Mouse (Mus musculus) heart, embryonic 15.5 days (tissue): ENCODE measurements at regions not wholly inside any gene's neighbourhood (a gene's known extent, or its start where the extent isn't known, plus 50 kb on each side); places are given as distances from the start of the nearest gene placed in this dataset.

Experiments used
- ATAC-seq: fragments of 200-750 bp; cut with Nextera tagmentation; replicated peaks from 2 replicates; pipeline ENCODE4 v1.8.0; 2017; ENCODE audit warnings: low read depth, moderate TSS enrichment; ENCODE audit not compliant: insufficient number of reproducible peaks, insufficient read depth, low FRiP score
- H3K27ac ChIP-seq: fragments of 300-500 bp; sonication (generic); 2 replicates; pipeline ENCODE4 v1.5.1; 2015; ENCODE audit warnings: mild to moderate bottlenecking, inconsistent platforms
- H3K27me3 ChIP-seq: fragments of 300-500 bp; sonication (generic); 2 replicates; pipeline ENCODE4 v1.6.1; 2015; ENCODE audit warnings: inconsistent platforms
- H3K36me3 ChIP-seq: fragments of 300-500 bp; sonication (generic); 2 replicates; pipeline ENCODE4 v1.6.1; 2015; ENCODE audit warnings: mild to moderate bottlenecking, inconsistent platforms
- H3K4me1 ChIP-seq: fragments of 300-500 bp; sonication (generic); replicated peaks from 2 replicates; pipeline ENCODE4 v1.6.1; 2015; ENCODE audit warnings: inconsistent platforms
- H3K4me2 ChIP-seq: fragments of 300-500 bp; sonication (generic); 2 replicates; pipeline ENCODE4 v1.6.1; 2015; ENCODE audit warnings: inconsistent platforms, mild to moderate bottlenecking, moderate library complexity
- H3K4me3 ChIP-seq: fragments of 300-500 bp; sonication (generic); 2 replicates; pipeline ENCODE4 v1.5.1; 2015; ENCODE audit warnings: mild to moderate bottlenecking, inconsistent platforms
- H3K9ac ChIP-seq: fragments of 300-500 bp; sonication (generic); 2 replicates; pipeline ENCODE4 v1.6.1; 2015; ENCODE audit warnings: mild to moderate bottlenecking, inconsistent platforms
- H3K9me3 ChIP-seq: fragments of 300-500 bp; sonication (generic); replicated peaks from 2 replicates; pipeline ENCODE4 v1.6.1; 2016; ENCODE audit warnings: inconsistent platforms
- WGBS: fragments of 180-500 bp; shearing (Covaris S2); methylation state at CpG from one replicate; pipeline ENCODE4 v1.1.7; 2015; ENCODE audit warnings: mixed read lengths; 5-methylcytosine and 5-hydroxymethylcytosine counted together

DNA sequence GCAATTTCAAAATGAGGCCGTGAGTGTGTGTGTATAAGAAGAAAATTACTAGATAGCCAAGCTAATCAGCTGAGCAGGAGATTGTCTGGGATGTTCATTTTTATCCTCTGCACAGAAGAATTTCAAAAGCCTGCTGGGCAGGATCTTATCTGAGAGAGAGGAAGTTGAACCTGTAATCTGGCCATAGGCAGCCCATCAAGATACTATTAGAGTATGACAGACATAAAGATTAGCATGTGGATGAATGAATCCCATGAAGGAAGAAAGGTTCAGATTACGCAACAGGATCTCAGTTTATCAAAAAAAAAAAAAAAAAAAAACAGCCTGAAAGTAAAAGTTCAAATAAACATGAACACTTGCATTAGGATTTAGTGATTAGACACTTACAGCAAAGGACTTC lies 317.3 kb upstream of the C030005K15Rik start:
- Histone ChIP-seq H3K36me3 (no peaks in the 10 kb centered on the region), H3K27ac (no peak overlapping the region), H3K27me3 (no peaks in the 10 kb centered on the region), H3K9me3 (no peaks in the 10 kb centered on the region), H3K4me1 (no peaks in the 10 kb centered on the region), H3K9ac (no peak overlapping the region), H3K4me2 (no peak overlapping the region), H3K4me3 (no peak overlapping the region)
- ATAC-seq: no peak
- 63% methylated on average over 2 of the region's 2 CpGs for WGBS

DNA sequence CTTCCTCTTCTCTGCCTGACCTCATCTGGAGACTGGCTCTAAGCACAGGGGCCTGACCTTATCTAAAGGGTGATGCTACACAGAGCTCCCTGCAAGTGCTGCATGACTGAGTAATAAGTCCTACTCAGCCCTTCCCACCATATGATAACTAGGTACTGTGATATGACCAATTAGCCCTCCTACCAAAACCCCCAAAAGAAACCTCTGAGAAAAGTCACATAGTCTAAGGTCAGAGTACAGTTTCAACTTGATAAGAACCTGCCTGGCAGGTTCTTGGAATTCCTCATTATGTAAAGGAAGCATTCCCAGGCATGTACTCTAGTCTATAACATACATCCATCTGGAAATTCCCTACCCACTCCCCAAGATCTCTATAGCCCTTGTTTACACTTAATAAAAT lies 318.0 kb upstream of the C030005K15Rik start:
- no peaks in the 10 kb centered on the region for H3K4me1 ChIP-seq
- no peak for ATAC-seq
- H3K9me3 ChIP-seq: no peaks in the 10 kb centered on the region

DNA sequence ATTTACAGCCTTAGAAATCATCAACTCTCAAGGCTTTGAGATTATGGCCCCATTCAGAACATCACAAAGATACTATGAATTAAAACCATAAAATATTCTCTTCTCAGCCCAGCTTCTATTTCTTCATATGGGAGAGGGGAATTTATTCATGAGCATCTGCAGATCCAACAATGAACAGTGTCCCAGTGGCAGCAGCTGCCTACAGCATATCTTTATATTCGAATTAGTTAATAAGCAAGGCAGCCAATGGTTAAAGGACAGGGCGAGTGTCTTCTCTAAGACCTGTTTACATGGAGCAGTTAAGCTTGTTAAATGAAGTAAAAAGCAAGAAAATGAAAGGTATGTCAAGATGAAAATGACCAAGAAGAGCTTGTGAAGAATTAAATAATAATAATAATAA lies 346.9 kb upstream of the C030005K15Rik start:
- no peak overlapping the region for H3K4me2 ChIP-seq
- no peak for ATAC-seq
- no peaks in the 10 kb centered on the region for H3K4me1 ChIP-seq
- H3K27ac ChIP-seq: no peak overlapping the region
- no peaks in the 10 kb centered on the region for H3K9me3 ChIP-seq
- 74% methylated on average over 2 of the region's 2 CpGs for WGBS
- H3K36me3 ChIP-seq: no peaks in the 10 kb centered on the region
- no peak overlapping the region for H3K9ac ChIP-seq
- H3K4me3 ChIP-seq: no peak overlapping the region
- no peaks in the 10 kb centered on the region for H3K27me3 ChIP-seq

More for the DNA sequence above, 318.0 kb upstream of the C030005K15Rik start:
- Histone ChIP-seq H3K4me2 (no peak overlapping the region), H3K27me3 (no peaks in the 10 kb centered on the region), H3K9ac (no peak overlapping the region), H3K4me3 (no peak overlapping the region), H3K36me3 (no peaks in the 10 kb centered on the region), H3K27ac (no peak overlapping the region)

DNA sequence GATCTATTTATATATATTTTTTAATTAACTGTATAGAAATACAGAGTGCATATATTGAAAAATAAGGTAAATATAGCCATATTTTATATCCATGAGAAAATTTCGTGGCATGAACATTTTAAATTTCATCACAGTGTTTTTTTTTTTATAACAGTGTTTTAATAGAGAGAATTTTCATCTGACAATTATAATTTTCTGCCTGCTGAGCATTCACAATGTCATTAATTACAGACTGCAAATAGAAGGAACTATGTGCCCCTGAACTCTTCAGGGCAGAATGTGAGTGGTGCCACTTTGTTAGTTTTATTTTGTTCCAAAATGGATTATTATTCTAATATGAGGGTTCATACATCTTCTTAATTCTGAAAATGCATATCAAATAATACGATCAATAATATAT lies 358.3 kb upstream of the C030005K15Rik start:
- H3K9me3 ChIP-seq: no peaks in the 10 kb centered on the region
- no peak overlapping the region for H3K27ac ChIP-seq
- no peaks in the 10 kb centered on the region for H3K36me3 ChIP-seq
- no peaks in the 10 kb centered on the region for H3K4me1 ChIP-seq
- no peak for ATAC-seq
- no peaks in the 10 kb centered on the region for H3K27me3 ChIP-seq
- no peak overlapping the region for H3K4me3 ChIP-seq
- no peak overlapping the region for H3K9ac ChIP-seq
- WGBS: 56% methylated on average over 2 of the region's 2 CpGs
- H3K4me2 ChIP-seq: no peak overlapping the region

DNA sequence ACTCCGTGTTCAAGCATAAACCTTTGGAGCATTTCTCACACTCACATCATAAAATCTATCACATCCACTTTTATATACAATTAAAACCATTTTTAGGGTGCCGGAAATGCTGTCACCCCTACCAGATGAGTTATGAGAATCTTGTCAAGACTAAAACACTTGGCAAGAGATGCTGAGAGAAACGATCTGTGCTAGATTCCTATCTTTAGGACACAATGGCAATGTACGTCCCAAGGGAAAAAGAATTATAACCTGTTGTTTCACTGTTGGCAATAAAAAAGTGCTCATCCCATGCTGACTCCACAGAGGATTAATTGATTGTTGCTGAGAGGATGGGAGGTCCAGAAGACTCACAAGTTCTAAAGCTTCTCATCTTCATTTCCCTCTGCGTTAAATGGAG lies 389.7 kb upstream of the C030005K15Rik start:
- H3K4me1 ChIP-seq: no peaks in the 10 kb centered on the region
- H3K36me3 ChIP-seq: no peaks in the 10 kb centered on the region
- no peaks in the 10 kb centered on the region for H3K9me3 ChIP-seq
- H3K27ac ChIP-seq: no peak overlapping the region
- ATAC-seq: no peak
- WGBS: 75% methylated on average over 5 of the region's 5 CpGs
- no peak overlapping the region for H3K4me3 ChIP-seq
- H3K9ac ChIP-seq: no peak overlapping the region
- H3K4me2 ChIP-seq: no peak overlapping the region
- no peaks in the 10 kb centered on the region for H3K27me3 ChIP-seq

DNA sequence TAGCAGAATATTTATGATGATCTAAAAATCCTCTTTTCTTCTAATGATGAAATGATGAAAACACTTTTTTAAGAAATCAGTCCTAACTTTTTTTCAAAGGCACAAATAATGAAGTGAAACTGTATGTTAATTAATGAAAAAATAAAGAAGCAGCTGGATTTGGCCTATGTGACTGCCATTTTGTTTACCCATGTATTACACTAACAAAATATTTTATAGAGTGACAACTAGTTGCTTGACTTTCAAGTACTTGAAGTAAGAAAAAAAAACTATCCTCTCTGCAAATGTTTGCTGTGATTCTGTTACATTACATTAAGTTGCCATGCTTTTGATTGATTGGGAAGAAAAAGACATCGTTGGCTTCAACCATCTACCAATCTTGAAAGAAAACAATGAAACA lies 399.2 kb upstream of the C030005K15Rik start:
- no peaks in the 10 kb centered on the region for H3K36me3 ChIP-seq
- no peak for ATAC-seq
- H3K27ac ChIP-seq: no peak overlapping the region
- H3K9ac ChIP-seq: no peak overlapping the region
- no peak overlapping the region for H3K4me2 ChIP-seq
- no peak overlapping the region for H3K4me3 ChIP-seq
- no peaks in the 10 kb centered on the region for H3K9me3 ChIP-seq
- 70% methylated on average over 1 of the region's 1 CpGs for WGBS
- no peaks in the 10 kb centered on the region for H3K27me3 ChIP-seq
- H3K4me1 ChIP-seq: no peaks in the 10 kb centered on the region

DNA sequence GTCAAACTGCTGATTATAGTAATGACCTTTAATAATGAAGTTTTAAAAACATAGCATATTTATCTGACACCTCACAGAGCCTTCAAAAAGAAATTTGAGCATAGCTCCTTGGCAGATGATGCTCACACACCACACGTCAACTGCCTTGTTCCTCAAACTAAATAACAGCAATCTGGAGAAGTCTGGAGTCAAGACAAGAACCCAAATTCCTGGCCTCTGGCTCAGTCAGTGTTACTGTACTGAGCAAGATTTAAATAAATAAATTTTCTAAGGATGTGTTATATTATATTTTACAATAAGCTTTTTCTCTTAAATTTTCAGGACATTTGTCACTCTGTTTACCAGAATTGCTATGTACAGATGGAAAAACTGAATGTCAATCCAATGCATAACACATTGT lies 408.5 kb upstream of the C030005K15Rik start:
- Histone ChIP-seq H3K9me3 (no peaks in the 10 kb centered on the region), H3K9ac (no peak overlapping the region), H3K27me3 (no peaks in the 10 kb centered on the region), H3K4me1 (peaks cover 3% of the 10 kb centered on the region; the same call in 1 of the 2 replicates), H3K36me3 (no peaks in the 10 kb centered on the region), H3K27ac (no peak overlapping the region), H3K4me2 (no peak overlapping the region), H3K4me3 (no peak overlapping the region)
- ATAC-seq: no peak
- 63% methylated on average over 1 of the region's 1 CpGs for WGBS

DNA sequence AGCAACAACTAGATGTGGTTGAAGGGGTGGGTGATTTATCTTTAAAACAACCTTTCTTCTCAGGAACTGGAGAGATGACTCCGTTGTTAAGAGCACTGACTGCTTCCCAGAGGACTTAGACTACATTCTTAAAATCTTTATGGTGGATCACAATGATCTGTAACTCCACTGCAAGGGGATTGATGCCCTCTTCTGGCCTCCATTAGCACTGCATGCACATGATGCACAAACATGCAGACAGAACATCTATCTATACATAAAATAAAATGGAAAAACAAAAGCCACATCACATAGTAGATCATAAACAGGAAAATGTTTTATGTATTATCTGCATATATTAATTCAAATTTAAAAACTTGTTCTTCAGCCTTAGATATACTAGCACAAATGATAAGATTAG lies 419.2 kb upstream of the C030005K15Rik start:
- Histone ChIP-seq H3K4me2 (no peak overlapping the region), H3K4me1 (no peaks in the 10 kb centered on the region), H3K27ac (no peak overlapping the region), H3K36me3 (no peaks in the 10 kb centered on the region), H3K9ac (no peak overlapping the region), H3K4me3 (no peak overlapping the region), H3K27me3 (no peaks in the 10 kb centered on the region), H3K9me3 (no peaks in the 10 kb centered on the region; the same call in 1 of the 2 replicates)
- no peak for ATAC-seq
- WGBS: 38% methylated on average over 1 of the region's 1 CpGs

DNA sequence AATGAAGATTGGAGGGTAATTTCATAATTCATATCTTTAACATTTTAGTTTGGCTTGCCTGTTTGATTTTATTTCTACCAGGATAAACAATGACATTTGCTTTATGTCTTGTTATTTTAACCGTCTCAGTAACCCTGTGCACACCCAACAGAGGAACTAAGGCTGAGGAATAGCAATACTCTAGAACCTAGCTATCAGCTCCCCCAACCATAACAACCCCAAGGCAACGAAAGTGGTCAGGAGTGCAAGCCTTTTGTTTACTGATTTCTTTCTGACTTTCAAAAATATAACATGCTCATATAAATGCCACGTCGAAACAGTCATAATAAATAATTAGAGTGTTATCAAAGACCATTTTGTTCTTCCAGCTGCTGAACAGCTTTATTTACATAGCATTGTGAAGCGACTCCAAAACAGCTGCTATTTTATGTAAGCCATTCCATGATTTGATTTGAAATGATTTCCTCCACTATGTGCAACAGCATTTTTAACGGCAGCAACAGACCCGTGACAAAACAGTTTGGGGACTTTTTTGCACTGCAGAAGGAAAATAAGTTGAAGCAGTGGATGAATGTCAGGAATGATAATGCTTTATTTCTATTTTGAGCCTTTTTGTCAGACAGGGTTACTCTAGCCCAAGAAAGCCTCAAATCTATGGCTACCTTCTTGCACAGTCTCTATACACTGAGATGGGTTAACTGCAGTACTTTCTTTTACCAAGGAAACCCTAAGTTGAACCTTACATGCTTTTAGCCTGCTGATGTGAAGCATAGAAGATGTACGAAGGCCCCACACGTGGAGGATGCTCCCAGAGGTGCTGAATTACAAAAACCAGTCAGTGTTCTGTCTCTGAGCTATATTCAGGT lies 420.7 kb upstream of the C030005K15Rik start:
- no peak overlapping the region for H3K9ac ChIP-seq
- H3K4me2 ChIP-seq: no peak overlapping the region
- H3K4me1 ChIP-seq: no peaks in the 10 kb centered on the region
- no peak overlapping the region for H3K27ac ChIP-seq
- ATAC-seq: no peak
- no peaks in the 10 kb centered on the region for H3K36me3 ChIP-seq
- H3K4me3 ChIP-seq: no peak overlapping the region
- 66% methylated on average over 9 of the region's 9 CpGs for WGBS
- H3K27me3 ChIP-seq: no peaks in the 10 kb centered on the region
- no peaks in the 10 kb centered on the region; the same call in 1 of the 2 replicates for H3K9me3 ChIP-seq

DNA sequence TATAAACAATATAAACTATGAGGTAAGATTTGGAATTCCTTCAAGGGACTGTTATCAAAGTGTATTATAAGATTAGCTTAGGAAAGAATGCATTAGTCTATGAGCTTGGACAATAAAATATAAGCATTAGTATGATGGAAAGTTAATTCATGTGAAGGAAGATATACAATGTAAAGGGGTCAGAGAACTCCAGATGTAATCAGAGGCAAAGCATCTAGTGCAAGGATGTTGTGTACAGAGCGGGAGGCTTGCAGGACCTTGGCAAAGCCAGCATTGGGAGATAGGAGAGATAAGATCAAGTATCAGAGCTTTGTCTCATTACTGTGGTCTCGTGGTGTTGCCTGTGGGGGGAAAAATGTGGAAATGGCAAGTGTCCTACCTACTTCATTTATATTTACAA lies 429.4 kb upstream of the C030005K15Rik start:
- Histone ChIP-seq H3K9ac (no peak overlapping the region), H3K27ac (no peak overlapping the region), H3K27me3 (no peaks in the 10 kb centered on the region), H3K4me3 (no peak overlapping the region), H3K36me3 (no peaks in the 10 kb centered on the region), H3K9me3 (no peaks in the 10 kb centered on the region), H3K4me2 (no peak overlapping the region), H3K4me1 (no peaks in the 10 kb centered on the region)
- 45% methylated on average over 2 of the region's 2 CpGs for WGBS
- ATAC-seq: no peak

DNA sequence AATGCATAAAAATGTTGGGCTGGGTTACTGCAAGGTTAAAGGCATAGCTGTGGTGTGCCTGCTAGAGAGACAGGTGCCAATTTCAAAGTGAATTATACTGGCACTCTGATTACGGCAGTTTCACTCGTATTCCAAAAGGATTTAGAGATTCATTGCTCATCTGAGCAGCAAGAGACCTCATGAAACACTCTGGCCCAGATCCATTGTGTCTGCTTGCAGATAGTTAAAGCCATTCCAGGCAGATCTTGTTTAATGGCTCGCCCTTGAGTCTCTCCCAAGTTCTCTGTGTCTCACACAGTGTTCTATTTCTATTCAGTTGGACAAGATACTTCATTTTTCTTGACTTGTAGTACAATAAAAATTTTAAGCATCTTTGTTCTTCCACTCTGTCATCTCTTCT lies 459.1 kb upstream of the C030005K15Rik start:
- Histone ChIP-seq H3K4me2 (no peak overlapping the region), H3K9ac (no peak overlapping the region), H3K4me3 (no peak overlapping the region), H3K9me3 (no peaks in the 10 kb centered on the region), H3K4me1 (no peaks in the 10 kb centered on the region), H3K36me3 (no peaks in the 10 kb centered on the region), H3K27ac (no peak overlapping the region), H3K27me3 (no peaks in the 10 kb centered on the region)
- 69% methylated on average over 3 of the region's 3 CpGs for whole genome bisulfite sequencing
- ATAC-seq: no peak

DNA sequence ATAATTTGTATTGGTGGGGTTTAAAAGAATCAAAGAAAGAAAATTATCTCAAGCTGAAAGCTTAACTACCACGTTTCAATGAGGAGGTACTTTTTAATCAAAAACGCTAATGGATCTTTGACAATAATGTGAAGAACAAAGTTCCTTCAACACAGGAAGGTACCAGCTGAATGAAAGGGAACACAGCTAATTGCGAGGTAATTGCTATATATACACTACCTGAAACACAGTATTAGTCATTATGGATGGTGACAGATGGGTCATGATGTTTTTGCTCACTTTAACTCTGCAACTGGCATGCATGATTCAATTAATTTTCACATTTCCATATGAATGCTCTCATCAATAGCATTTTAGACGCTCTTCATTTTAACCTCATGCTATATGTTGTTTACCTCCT lies 470.3 kb upstream of the C030005K15Rik start:
- WGBS: 75% methylated on average over 4 of the region's 4 CpGs
- Histone ChIP-seq H3K9me3 (no peaks in the 10 kb centered on the region), H3K4me1 (no peaks in the 10 kb centered on the region), H3K9ac (no peak overlapping the region), H3K4me3 (no peak overlapping the region), H3K27me3 (no peaks in the 10 kb centered on the region), H3K4me2 (no peak overlapping the region), H3K27ac (no peak overlapping the region), H3K36me3 (no peaks in the 10 kb centered on the region)
- ATAC-seq: no peak
